Mouse (Mus musculus) left cerebral cortex, postnatal 10 days (tissue): Measurements from ENCODE around the gene Tex45. TPM values are rescaled to one million over a fixed set of nuclear protein-coding genes. Genes with fewer than 3 reads are reported as not detected.
A peak's percentile ranks its signal among the peaks of the same experiment; 100 is the strongest.

Experiments
- DNase-seq, 2 experiments: peaks; one replicate each; pipeline ENCODE4 v3.0.0; 2021 to 2022; ENCODE audit warnings: low spot score in 2 of 2, mixed read lengths in 1 of 2; ENCODE audit errors: extremely low spot score in 1 of 2
- intact Hi-C: fragments of 180-260 bp; cut with DNase I; formaldehyde crosslinking; loops from one replicate; pipeline ENCODE4 v1.15.1; 2025
- total RNA-seq, 2 experiments: library from RNA; stranded (reverse); gene quantifications; 2 replicates each; pipeline ENCODE4 v1.2.3; 2021

Gene Tex45
- total RNA-seq, 2 experiments from 2014 or later = 0.30 TPM; not detected in 1

GRCm38 (mm10) chr8:3516450-3517116 is 45.9 kb downstream of the Tex45 start:
- intact Hi-C loops = no loop called here
- peak; percentile 94 to 96 for DNase-seq

GRCm38 (mm10) chr8:3517117-3517495 is 46.4 kb downstream of the Tex45 start:
- peak; percentile 50 to 88 for DNase-seq
- intact Hi-C loops = no loop called here

- intact Hi-C loops = no loop called here
- no peak for DNase-seq
Measured at GRCm38 (mm10) chr8:3522007-3522697, 51.5 kb downstream of the Tex45 start.

- DNase-seq = no peak
- intact Hi-C loops = loop anchor here (5.0 kb wide), 1 partner anchor 81 kb away; no protein-coding TSS in a partner anchor
Measured at GRCm38 (mm10) chr8:3530816-3531215, 60.2 kb downstream of the Tex45 start.

- intact Hi-C loops = loop anchor here (5.0 kb wide), 1 partner anchor 80 kb away; no protein-coding TSS in a partner anchor
- no peak for DNase-seq
Measured at GRCm38 (mm10) chr8:3531936-3532335, 61.3 kb downstream of the Tex45 start.

- intact Hi-C loops = no loop called here
- peak in 1 of 2 experiments; percentile 44 for DNase-seq
Measured at GRCm38 (mm10) chr8:3536053-3536841, 65.6 kb downstream of the Tex45 start.

Other genes with a start within 250 kb of the Tex45 start
- gene Insr, start 191.2 kb upstream of the Tex45 start, total RNA-seq = 10 to 100 TPM; 44.5 to 47.6 TPM
- gene A430078G23Rik, start 117.4 kb upstream of the Tex45 start, total RNA-seq = not detected
- gene Arhgef18, start 77.9 kb upstream of the Tex45 start, total RNA-seq = 10 to 100 TPM; 33.3 to 35.6 TPM
- 1 to 10 TPM in 1 of 2 experiments, under 1 TPM in 1; 0.73 to 1.1 TPM for gene Pex11g, start 3.2 kb upstream of the Tex45 start, total RNA-seq
- 10 to 100 TPM; 29.4 to 31.2 TPM for gene Zfp358, start 22.3 kb downstream of the Tex45 start, total RNA-seq
- gene Mcoln1, start 29.6 kb downstream of the Tex45 start, total RNA-seq = 10 to 100 TPM; 77.7 to 81.4 TPM
- gene Pnpla6, start 44.5 kb downstream of the Tex45 start, total RNA-seq = 10 to 100 TPM; 73.7 to 79.2 TPM
- not detected for gene C330021F23Rik, start 97.1 kb downstream of the Tex45 start, total RNA-seq
- 10 to 100 TPM; 67.3 to 71.8 TPM for gene Camsap3, start 116.4 kb downstream of the Tex45 start, total RNA-seq
- gene Xab2, start 150.5 kb downstream of the Tex45 start, total RNA-seq = 10 to 100 TPM; 32.4 to 36.3 TPM
- 10 to 100 TPM; 78.6 to 80.1 TPM for gene Pet100, start 150.7 kb downstream of the Tex45 start, total RNA-seq
- not detected for gene Pcp2, start 154.7 kb downstream of the Tex45 start, total RNA-seq
- 10 to 100 TPM; 57.0 to 59.3 TPM for gene Stxbp2, start 160.1 kb downstream of the Tex45 start, total RNA-seq
- 1 to 10 TPM in 1 of 2 experiments, under 1 TPM in 1; 0.81 to 1.0 TPM for gene Retn, start 184.9 kb downstream of the Tex45 start, total RNA-seq
- under 1 TPM; 0.55 to 0.66 TPM for gene Mcemp1, start 194.9 kb downstream of the Tex45 start, total RNA-seq
- gene Fcor, start 201.5 kb downstream of the Tex45 start, total RNA-seq = 10 to 100 TPM; 18.6 to 25.9 TPM
- 10 to 100 TPM; 31.2 to 32.3 TPM for gene Trappc5, start 205.4 kb downstream of the Tex45 start, total RNA-seq
- gene Fcer2a, start 223.3 kb downstream of the Tex45 start, total RNA-seq = not detected
- not detected for gene Clec4g, start 249.8 kb downstream of the Tex45 start, total RNA-seq